Mouse (Mus musculus): Measurements from ENCODE around the gene Arhgap44. TPM values are rescaled to one million over a fixed set of nuclear protein-coding genes. Genes with fewer than 3 reads are reported as not detected.

Arhgap44 gene
- 15.8 and 16.9 TPM in 2 replicates for polyA plus RNA-seq (2015; fragmentation: Nextera tagmentation; extraction: Ambion mirVana)

- H3K9ac ChIP-seq = peak within 1 kb of the TSS; percentile 96
- 0% methylated on average over 25 of the region's 27 CpGs for WGBS
- ATAC-seq (replicated peaks) = peak; percentile 96
Observed at GRCm38 (mm10) chr11:65162767-65163120, at the start of gene Arhgap44. Gene Arhgap44 (minus strand): TSS chr11:65162961.

GRCm38 (mm10) chr11:65211701-65212100 lies 48.9 kb upstream of the Arhgap44 start:
- no peaks in the 10 kb centered on the region for H3K27me3 ChIP-seq (replicated peaks)
- H3K36me3 ChIP-seq (replicated peaks) = no peaks in the 10 kb centered on the region
- H3K4me2 ChIP-seq = no peak overlapping the region
- H3K27ac ChIP-seq = no peak overlapping the region
- 83% methylated on average over 6 of the region's 6 CpGs for WGBS
- H3K9ac ChIP-seq = no peak overlapping the region
- H3K4me1 ChIP-seq = peaks cover 4% of the 10 kb centered on the region; the same call in 1 of the 2 replicates
- no peaks in the 10 kb centered on the region for H3K9me3 ChIP-seq
- no peak overlapping the region for H3K4me3 ChIP-seq
- ATAC-seq (replicated peaks) = no peak

More at GRCm38 (mm10) chr11:65162767-65163120, at the start of gene Arhgap44:
- Histone ChIP-seq H3K27ac (peak within 1 kb of the TSS; percentile 89), H3K4me3 (peak within 1 kb of the TSS; percentile 96), H3K9me3 (no peaks in the 10 kb centered on the region), H3K4me2 (peak within 1 kb of the TSS; percentile 60), H3K27me3 (replicated peaks) (no peaks in the 10 kb centered on the region), H3K36me3 (replicated peaks) (no peaks in the 10 kb centered on the region), H3K4me1 (peaks cover 14% of the 10 kb centered on the region)

DNA sequence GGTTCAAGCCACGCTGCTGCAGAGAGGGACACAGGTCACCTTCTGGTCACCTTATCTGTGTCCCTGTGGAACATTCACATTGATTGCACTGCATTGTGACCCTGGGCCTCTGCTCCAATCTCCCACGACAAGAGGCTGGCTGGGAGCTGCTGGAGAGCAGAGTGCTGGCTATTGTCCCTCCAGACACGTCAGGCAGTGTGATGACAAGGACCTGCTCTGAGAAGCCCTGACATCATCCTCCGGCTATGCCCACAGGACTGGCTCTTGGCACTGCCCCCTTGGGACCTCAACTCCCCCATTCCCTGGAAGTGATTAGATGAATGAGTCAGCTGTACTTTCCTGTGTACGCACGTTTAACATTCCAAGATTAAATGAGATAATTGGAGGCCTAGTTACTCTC lies 46.7 kb upstream of the Arhgap44 start:
- Histone ChIP-seq H3K36me3 (replicated peaks) (no peaks in the 10 kb centered on the region), H3K27me3 (replicated peaks) (no peaks in the 10 kb centered on the region), H3K9me3 (no peaks in the 10 kb centered on the region), H3K4me1 (no peaks in the 10 kb centered on the region), H3K4me3 (no peak overlapping the region), H3K27ac (no peak overlapping the region), H3K4me2 (no peak overlapping the region), H3K9ac (no peak overlapping the region)
- ATAC-seq (replicated peaks) = no peak
- 55% methylated on average over 6 of the region's 6 CpGs for WGBS

DNA sequence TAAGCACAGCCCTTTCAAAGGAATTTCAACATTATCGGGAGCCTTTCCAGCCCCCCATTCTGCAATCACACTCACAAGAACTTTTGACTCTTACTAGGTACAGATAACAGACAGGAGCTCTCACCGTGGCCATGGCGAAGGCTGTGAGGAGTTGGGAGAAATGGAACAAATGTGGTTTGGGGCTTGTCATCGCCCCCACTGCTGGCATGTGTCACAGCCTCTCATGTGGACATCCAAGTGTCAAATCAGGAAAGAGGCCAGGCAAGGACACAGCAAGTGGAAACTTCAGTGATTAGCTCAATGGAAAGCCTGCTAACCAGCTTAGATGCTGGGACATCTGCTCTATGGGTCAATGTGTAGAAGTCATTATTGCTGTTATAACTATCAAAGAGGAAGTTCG lies 42.5 kb upstream of the Arhgap44 start:
- H3K9me3 ChIP-seq = no peaks in the 10 kb centered on the region
- 78% methylated on average over 5 of the region's 5 CpGs for WGBS
- no peak overlapping the region for H3K27ac ChIP-seq
- H3K4me3 ChIP-seq = no peak overlapping the region
- no peaks in the 10 kb centered on the region for H3K27me3 ChIP-seq (replicated peaks)
- no peaks in the 10 kb centered on the region for H3K36me3 ChIP-seq (replicated peaks)
- no peak overlapping the region for H3K9ac ChIP-seq
- no peak overlapping the region for H3K4me2 ChIP-seq
- no peaks in the 10 kb centered on the region for H3K4me1 ChIP-seq
- ATAC-seq (replicated peaks) = no peak

- H3K9ac ChIP-seq = no peak overlapping the region
- no peaks in the 10 kb centered on the region for H3K36me3 ChIP-seq (replicated peaks)
- no peak for ATAC-seq (replicated peaks)
- 54% methylated on average over 13 of the region's 13 CpGs for WGBS
- no peaks in the 10 kb centered on the region for H3K9me3 ChIP-seq
- H3K4me2 ChIP-seq = no peak overlapping the region
- no peaks in the 10 kb centered on the region for H3K27me3 ChIP-seq (replicated peaks)
- no peak overlapping the region for H3K27ac ChIP-seq
- no peak overlapping the region for H3K4me3 ChIP-seq
- no peaks in the 10 kb centered on the region for H3K4me1 ChIP-seq
Observed at GRCm38 (mm10) chr11:65204651-65205050, 41.9 kb upstream of the Arhgap44 start.

DNA sequence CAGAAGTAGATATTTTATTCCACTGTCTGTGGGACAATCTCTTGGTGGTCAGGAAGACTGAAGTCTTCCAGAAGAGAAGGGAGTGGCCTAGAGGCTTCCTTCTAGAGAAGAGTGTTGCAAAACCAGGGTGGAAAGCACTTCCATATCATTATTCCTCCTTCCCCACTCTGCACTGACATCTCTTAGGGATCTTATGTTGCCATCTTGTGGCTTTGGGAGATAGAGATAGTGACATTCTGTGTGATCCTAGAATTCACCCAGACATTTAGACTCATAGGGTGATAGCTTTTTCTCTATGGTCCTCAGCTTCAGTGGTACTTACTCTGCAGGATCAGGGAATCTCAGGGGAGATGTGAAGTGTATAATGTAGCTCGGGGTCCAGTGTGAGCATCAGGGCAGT lies 40.3 kb upstream of the Arhgap44 start:
- 83% methylated on average over 1 of the region's 1 CpGs for WGBS
- no peaks in the 10 kb centered on the region for H3K4me1 ChIP-seq
- no peaks in the 10 kb centered on the region for H3K27me3 ChIP-seq (replicated peaks)
- no peak overlapping the region for H3K4me2 ChIP-seq
- no peak overlapping the region for H3K9ac ChIP-seq
- no peak overlapping the region for H3K4me3 ChIP-seq
- no peaks in the 10 kb centered on the region for H3K36me3 ChIP-seq (replicated peaks)
- no peak overlapping the region for H3K27ac ChIP-seq
- H3K9me3 ChIP-seq = no peaks in the 10 kb centered on the region
- ATAC-seq (replicated peaks) = no peak

DNA sequence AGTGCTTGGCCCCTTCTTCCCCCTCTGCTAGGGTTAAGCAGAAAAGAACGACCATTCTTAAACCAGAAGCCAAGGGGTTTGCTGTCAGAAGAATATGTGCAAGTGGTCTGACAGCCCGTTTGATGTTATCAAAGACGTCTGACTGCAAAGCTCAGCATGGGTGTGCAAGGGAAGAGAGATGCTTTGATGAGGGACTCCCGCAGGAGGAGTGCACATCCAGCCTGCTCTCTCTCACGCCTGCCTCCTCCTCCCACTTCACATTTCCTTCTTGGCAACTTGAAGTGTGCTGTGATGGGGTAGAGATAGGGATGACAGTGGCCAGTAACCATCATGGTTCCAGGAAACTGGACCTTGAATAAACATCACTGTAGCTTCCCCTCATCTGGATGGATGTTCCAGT lies 39.5 kb upstream of the Arhgap44 start:
- H3K4me2 ChIP-seq = no peak overlapping the region
- H3K9ac ChIP-seq = no peak overlapping the region
- 31% methylated on average over 5 of the region's 5 CpGs for WGBS
- H3K27ac ChIP-seq = no peak overlapping the region
- H3K9me3 ChIP-seq = no peaks in the 10 kb centered on the region
- H3K27me3 ChIP-seq (replicated peaks) = no peaks in the 10 kb centered on the region
- ATAC-seq (replicated peaks) = no peak
- no peak overlapping the region for H3K4me3 ChIP-seq
- no peaks in the 10 kb centered on the region for H3K4me1 ChIP-seq
- no peaks in the 10 kb centered on the region for H3K36me3 ChIP-seq (replicated peaks)

- no peak overlapping the region for H3K4me2 ChIP-seq
- H3K36me3 ChIP-seq (replicated peaks) = no peaks in the 10 kb centered on the region
- ATAC-seq (replicated peaks) = no peak
- H3K4me3 ChIP-seq = no peak overlapping the region
- no peaks in the 10 kb centered on the region for H3K9me3 ChIP-seq
- H3K27me3 ChIP-seq (replicated peaks) = no peaks in the 10 kb centered on the region
- no peaks in the 10 kb centered on the region for H3K4me1 ChIP-seq
- 87% methylated on average over 3 of the region's 3 CpGs for WGBS
- no peak overlapping the region for H3K9ac ChIP-seq
- no peak overlapping the region for H3K27ac ChIP-seq
Observed at GRCm38 (mm10) chr11:65198026-65198425, 35.3 kb upstream of the Arhgap44 start.

DNA sequence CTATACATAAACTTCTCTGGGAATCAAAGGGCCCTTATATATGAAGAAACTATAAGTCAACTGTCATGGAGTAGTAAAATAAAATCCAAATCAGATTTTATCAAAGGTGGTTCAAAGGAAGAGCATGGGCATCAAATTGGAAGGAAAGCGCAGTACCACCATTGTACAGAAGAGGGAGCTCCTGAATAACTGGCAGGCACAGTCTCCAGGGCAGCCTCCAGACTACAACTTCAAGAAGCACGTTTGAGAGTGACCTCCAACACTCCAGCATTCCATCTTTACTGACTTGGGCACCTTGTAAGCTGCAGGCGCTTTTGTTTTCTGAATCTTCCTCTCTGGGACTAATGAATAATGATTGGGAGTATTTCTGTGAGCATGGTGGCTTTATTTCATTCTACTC lies 34.5 kb upstream of the Arhgap44 start:
- no peak overlapping the region for H3K4me2 ChIP-seq
- no peaks in the 10 kb centered on the region for H3K27me3 ChIP-seq (replicated peaks)
- ATAC-seq (replicated peaks) = 0 out of 2 replicates have a peak, but pooled peaks have one; percentile 56
- 3% methylated on average over 3 of the region's 3 CpGs for WGBS
- no peaks in the 10 kb centered on the region for H3K4me1 ChIP-seq
- no peaks in the 10 kb centered on the region for H3K36me3 ChIP-seq (replicated peaks)
- H3K27ac ChIP-seq = no peak overlapping the region
- H3K4me3 ChIP-seq = no peak overlapping the region
- no peaks in the 10 kb centered on the region for H3K9me3 ChIP-seq
- no peak overlapping the region for H3K9ac ChIP-seq

GRCm38 (mm10) chr11:65186974-65187373 lies 24.2 kb upstream of the Arhgap44 start:
- no peak for ATAC-seq (replicated peaks)
- Histone ChIP-seq H3K4me2 (no peak overlapping the region), H3K4me1 (no peaks in the 10 kb centered on the region), H3K4me3 (no peak overlapping the region), H3K27ac (no peak overlapping the region), H3K9ac (no peak overlapping the region), H3K9me3 (no peaks in the 10 kb centered on the region), H3K36me3 (replicated peaks) (no peaks in the 10 kb centered on the region), H3K27me3 (replicated peaks) (no peaks in the 10 kb centered on the region)
- 86% methylated on average over 12 of the region's 12 CpGs for WGBS

DNA sequence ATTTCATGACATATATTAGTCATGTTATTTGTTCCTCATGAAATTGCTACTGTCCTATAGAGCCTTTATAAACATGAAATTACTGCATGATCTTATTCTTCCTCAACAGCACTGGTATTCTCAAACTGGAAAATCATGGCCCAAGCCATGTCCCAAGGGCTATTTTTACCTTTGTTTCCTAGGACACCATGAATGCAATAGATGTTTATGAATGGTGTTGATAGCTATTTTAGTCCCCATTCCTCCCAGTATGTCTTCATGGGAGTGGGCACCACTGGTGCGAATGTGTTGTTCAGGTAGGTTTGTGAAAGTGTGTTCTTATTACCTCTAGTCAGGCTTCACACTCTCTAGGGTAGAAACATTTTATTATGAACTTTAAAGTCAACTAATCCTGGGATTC lies 22.4 kb upstream of the Arhgap44 start:
- no peak for ATAC-seq (replicated peaks)

GRCm38 (mm10) chr11:65170121-65170750 lies 7.5 kb upstream of the Arhgap44 start:
- 89% methylated on average over 4 of the region's 4 CpGs for WGBS
- Histone ChIP-seq H3K27ac (no peak overlapping the region), H3K27me3 (replicated peaks) (no peaks in the 10 kb centered on the region), H3K9me3 (no peaks in the 10 kb centered on the region), H3K4me2 (no peak overlapping the region), H3K4me1 (no peaks in the 10 kb centered on the region), H3K9ac (no peak overlapping the region), H3K4me3 (no peak overlapping the region), H3K36me3 (replicated peaks) (no peaks in the 10 kb centered on the region)
- ATAC-seq (replicated peaks) = no peak

More for the DNA sequence above, 22.4 kb upstream of the Arhgap44 start:
- H3K9me3 ChIP-seq = no peaks in the 10 kb centered on the region
- no peaks in the 10 kb centered on the region for H3K4me1 ChIP-seq
- no peak overlapping the region for H3K9ac ChIP-seq
- H3K27ac ChIP-seq = no peak overlapping the region
- WGBS = 94% methylated on average over 1 of the region's 1 CpGs
- H3K4me3 ChIP-seq = no peak overlapping the region
- H3K36me3 ChIP-seq (replicated peaks) = no peaks in the 10 kb centered on the region
- H3K27me3 ChIP-seq (replicated peaks) = no peaks in the 10 kb centered on the region
- no peak overlapping the region for H3K4me2 ChIP-seq
